ENCODE assay signal across 24 mouse cellular contexts in genomic region chr5:105872916-105873315, GRCm38 (mm10). TPM values are rescaled to one million over a fixed set of nuclear protein-coding genes. Genes with fewer than 3 reads are reported as not detected.
DNase-seq lines count a peak whose midpoint lies in the region; ATAC-seq and TF ChIP-seq lines count a peak whose summit lies in the region.
"Had no signal": no experiment of that assay in that cellular context is flagged by ENCODE, and none has a peak within 500 bp of the region (broad histone marks: within the 10 kb centered on the region; RNA-seq: fewer than 3 reads in every experiment).

No protein-coding gene starts in this region.

- no peak overlapping the region for H3K4me2 ChIP-seq in heart, embryonic 13.5 days
- no peak overlapping the region for H3K4me2 ChIP-seq in neural tube, embryonic 15.5 days
- H3K4me2 ChIP-seq: embryonic facial prominence, embryonic 13.5 days; forebrain, embryonic 12.5 days; hindbrain, embryonic 14.5 days had no signal

- H3K9me3 ChIP-seq in heart, embryonic 13.5 days: no peaks in the 10 kb centered on the region
- H3K9me3 ChIP-seq in MEL (replicated peaks; ENCODE audit: insufficient read depth, low read length): no peaks in the 10 kb centered on the region
- H3K9me3 ChIP-seq in neural tube, embryonic 15.5 days (replicated peaks): no peaks in the 10 kb centered on the region
- H3K9me3 ChIP-seq: embryonic facial prominence, embryonic 10.5 days; embryonic facial prominence, embryonic 13.5 days; forebrain, embryonic 12.5 days had no signal

- TF ChIP-seq POLR2A in MEL (IDR thresholded peaks at IDR 0.05; ENCODE audit: control insufficient read depth in 1 of 2, insufficient read depth in 1 of 2, low read depth in 1 of 2, low read length in 2 of 2, poor library complexity in 1 of 2): no peak

- no peaks in the 10 kb centered on the region for H3K36me3 ChIP-seq in heart, embryonic 13.5 days
- H3K36me3 ChIP-seq in MEL (ENCODE audit: control insufficient read depth in 1 of 2, insufficient read depth in 2 of 2, low read length in 2 of 2): peaks cover 0 to 8% of the 10 kb centered on the region in 2 experiments; a peak in 2 of 4 replicates
- H3K36me3 ChIP-seq in neural tube, embryonic 15.5 days: no peaks in the 10 kb centered on the region
- H3K36me3 ChIP-seq: embryonic facial prominence, embryonic 10.5 days; embryonic facial prominence, embryonic 13.5 days; forebrain, embryonic 12.5 days had no signal

- ATAC-seq in heart, embryonic 13.5 days (ENCODE audit: extremely low read depth, insufficient number of reproducible peaks, low FRiP score, low TSS enrichment): no peak
- ATAC-seq in neural tube, embryonic 15.5 days (ENCODE audit: low FRiP score): no peak
- ATAC-seq: forebrain, embryonic 16.5 days; hindbrain, postnatal 0 days; Patski had no signal

- no peak for DNase-seq in heart, postnatal 4 days
- peak; percentile 39 for DNase-seq in 416B (ENCODE audit: low read depth)
- peak; percentile 54 for DNase-seq in MEL (ENCODE audit: low read depth, low spot score)
- no peak for DNase-seq in embryo, embryonic 11 days
- DNase-seq: adrenal gland, adult 2 months; adrenal gland, postnatal 14 days; cerebellum, adult 11 months; cerebellum, adult 2 months; cerebellum, adult 9-11 months; cerebellum, postnatal 25 days; gastrocnemius, postnatal 10 days; gastrocnemius, postnatal 36 days; heart, postnatal 36 days; kidney, adult 11 months had no signal

- peaks cover 12% of the 10 kb centered on the region for H3K79me2 ChIP-seq in MEL (ENCODE audit: control insufficient read depth, insufficient read depth, low read length, poor library complexity)

- TF ChIP-seq CTCF in MEL (IDR thresholded peaks at IDR 0.05 in 2 of 3, conservative IDR thresholded peaks at IDR 0.05 in 1 of 3; ENCODE audit: control insufficient read depth in 1 of 3, insufficient read depth in 1 of 3, low read depth in 2 of 3, low read length in 3 of 3, poor library complexity in 1 of 3, severe bottlenecking in 1 of 3): no peak

- peaks cover 21% of the 10 kb centered on the region for H3K4me1 ChIP-seq in heart, embryonic 13.5 days
- peaks cover 14 to 16% of the 10 kb centered on the region in 2 experiments; a peak in 3 of 4 replicates for H3K4me1 ChIP-seq in MEL (ENCODE audit: control insufficient read depth in 1 of 2, insufficient read depth in 2 of 2, low read length in 2 of 2)
- peaks cover 16% of the 10 kb centered on the region for H3K4me1 ChIP-seq in neural tube, embryonic 15.5 days

- no peak for TF ChIP-seq EP300 in MEL (IDR thresholded peaks at IDR 0.05; ENCODE audit: low read depth in 1 of 2, low read length in 2 of 2)

- peaks cover 17% of the 10 kb centered on the region; the same call in 1 of the 2 replicates for H3K27me3 ChIP-seq in heart, embryonic 13.5 days (replicated peaks)
- no peaks in the 10 kb centered on the region for H3K27me3 ChIP-seq in MEL (ENCODE audit: control insufficient read depth in 1 of 2, insufficient read depth in 2 of 2, low read length in 2 of 2)
- peaks cover 11% of the 10 kb centered on the region; the same call in 1 of the 2 replicates for H3K27me3 ChIP-seq in neural tube, embryonic 15.5 days (replicated peaks)
- H3K27me3 ChIP-seq: embryonic facial prominence, embryonic 13.5 days; Patski had no signal

- H3K9ac ChIP-seq in heart, embryonic 13.5 days: 0 out of 2 replicates have a peak overlapping the region, but pooled peaks have one; percentile 19
- peak overlapping the region; percentile 29; the same call in 1 of the 2 replicates for H3K9ac ChIP-seq in MEL (ENCODE audit: control insufficient read depth, low read depth, low read length, poor library complexity, severe bottlenecking)
- no peak overlapping the region for H3K9ac ChIP-seq in neural tube, embryonic 15.5 days (replicated peaks)
- H3K9ac ChIP-seq: embryonic facial prominence, embryonic 13.5 days; forebrain, embryonic 12.5 days; hindbrain, embryonic 14.5 days had no signal

- no peak overlapping the region for H3K4me3 ChIP-seq in heart, embryonic 13.5 days
- H3K4me3 ChIP-seq in MEL (ENCODE audit: control insufficient read depth in 1 of 2, insufficient read depth in 1 of 2, low read depth in 2 of 2, low read length in 2 of 2): peak overlapping the region; percentile 37 to 40; a peak in 2 of 4 replicates
- no peak overlapping the region for H3K4me3 ChIP-seq in neural tube, embryonic 15.5 days (replicated peaks)
- H3K4me3 ChIP-seq: embryonic facial prominence, embryonic 10.5 days; embryonic facial prominence, embryonic 13.5 days; erythroblast, embryonic 14.5 days; forebrain, embryonic 12.5 days had no signal

- WGBS in heart, embryonic 13.5 days: 36% methylated on average over 7 of the region's 7 CpGs
- 60% methylated on average over 7 of the region's 7 CpGs for WGBS in neural tube, embryonic 15.5 days

- H3K27ac ChIP-seq in heart, embryonic 13.5 days (replicated peaks): no peak overlapping the region
- H3K27ac ChIP-seq in MEL (ENCODE audit: control insufficient read depth, low read depth, low read length): no peak overlapping the region
- no peak overlapping the region for H3K27ac ChIP-seq in neural tube, embryonic 15.5 days (replicated peaks)
- H3K27ac ChIP-seq: embryonic facial prominence, embryonic 10.5 days; embryonic facial prominence, embryonic 13.5 days; forebrain, embryonic 12.5 days; hindbrain, embryonic 14.5 days; hindbrain, postnatal 0 days had no signal

- TF ChIP-seq RAD21 in MEL (IDR thresholded peaks at IDR 0.05; ENCODE audit: low read depth, low read length): no peak

TF ChIP-seq in MEL, 35 proteins besides CTCF, POLR2A, EP300 and RAD21:
- TF ChIP-seq NELFE (IDR thresholded peaks at IDR 0.05; ENCODE audit: low read depth, low read length) (0 out of 2 replicates have a peak, but pooled peaks have one; percentile 25), GABPA (IDR thresholded peaks at IDR 0.05; ENCODE audit: low read depth, low read length) (no peak)

RNA-seq across cellular contexts. Expression of gene Zfp326, which starts 3.4 kb away (rescaled TPM):
- polyA plus RNA-seq in heart, embryonic 13.5 days (2015; fragmentation: Nextera tagmentation; extraction: Ambion mirVana): 24.2 and 27.5 TPM in 2 replicates
- total RNA-seq in heart, postnatal 4 days (2021): 10 to 100 TPM; 31.6 to 32.1 TPM
- total RNA-seq in MEL (2012; rRNA removed): 6.4 and 7.1 TPM in 2 replicates
- polyA plus RNA-seq in MEL (2012; ENCODE audit: insufficient read depth in 1 of 2, insufficient read length in 2 of 2, low read depth in 1 of 2, low replicate concordance in 2 of 2, missing spikeins in 1 of 2): 10 to 100 TPM in 1 of 2 experiments, not detected in 1; 17.6 TPM
- 45.2 and 46.2 TPM in 2 replicates for polyA plus RNA-seq in neural tube, embryonic 15.5 days (2015; fragmentation: Nextera tagmentation; extraction: Ambion mirVana)

Comparison
In these comparisons a context has a peak if more than half of its experiments do, and no peak if none do; other contexts are left out.
1. H3K4me3 ChIP-seq: peak in MEL (2 of 2); none in heart, embryonic 13.5 days (single experiment) and neural tube, embryonic 15.5 days (single experiment).
2. DNase-seq: peak in 416B (single experiment) and MEL (single experiment); none in heart, postnatal 4 days (single experiment) and embryo, embryonic 11 days (single experiment).